Mouse (Mus musculus) Muller cell, postnatal 12 days (primary cell): ENCODE results near the gene 5730596B20Rik.

Source experiments
- DNase-seq: peaks from one replicate; pipeline ENCODE4 v3.0.0-alpha.2; 2015; ENCODE audit errors: inconsistent ontology term

5730596B20Rik gene

GRCm38 (mm10) chr6:52212556-52213118 lies 35.3 kb downstream of the 5730596B20Rik start:
- DNase-seq, result no peak

GRCm38 (mm10) chr6:52213119-52213986 lies 36.1 kb downstream of the 5730596B20Rik start, which contains the start of the genes Hoxa3 and Gm28308:
Gene Hoxa3 (minus strand): TSS chr6:52213336.
Gene Gm28308 (minus strand): TSS chr6:52213339.
- DNase-seq, result no peak

GRCm38 (mm10) chr6:52214271-52214670 lies 37.0 kb downstream of the 5730596B20Rik start:
- DNase-seq, result no peak

GRCm38 (mm10) chr6:52215070-52215469 lies 37.8 kb downstream of the 5730596B20Rik start:
- DNase-seq, result no peak

- DNase-seq, result no peak
These were observed 38.7 kb downstream of the 5730596B20Rik start for GRCm38 (mm10) chr6:52215771-52216535.

- no peak for DNase-seq
These were observed 39.6 kb downstream of the 5730596B20Rik start for GRCm38 (mm10) chr6:52216691-52217458.

GRCm38 (mm10) chr6:52217459-52217768 lies 40.1 kb downstream of the 5730596B20Rik start:
- no peak for DNase-seq

GRCm38 (mm10) chr6:52217895-52218642 lies 40.8 kb downstream of the 5730596B20Rik start:
- no peak for DNase-seq

GRCm38 (mm10) chr6:52218643-52219215 lies 41.4 kb downstream of the 5730596B20Rik start:
- DNase-seq, result no peak

GRCm38 (mm10) chr6:52219234-52219942 lies 42.1 kb downstream of the 5730596B20Rik start:
- DNase-seq, result no peak

GRCm38 (mm10) chr6:52220003-52220864 lies 42.9 kb downstream of the 5730596B20Rik start:
- DNase-seq, result no peak

- no peak for DNase-seq
These were observed 43.6 kb downstream of the 5730596B20Rik start for GRCm38 (mm10) chr6:52220865-52221310.

- peak; percentile 67 for DNase-seq
These were observed 44.2 kb downstream of the 5730596B20Rik start, which contains the start of gene Hoxa7 for GRCm38 (mm10) chr6:52221337-52221992. Gene Hoxa7 (minus strand): TSS chr6:52221854.

GRCm38 (mm10) chr6:52221993-52222685 lies 44.8 kb downstream of the 5730596B20Rik start:
- DNase-seq, result no peak

- no peak for DNase-seq
These were observed 45.4 kb downstream of the 5730596B20Rik start for GRCm38 (mm10) chr6:52222729-52223128.

GRCm38 (mm10) chr6:52223939-52224760 lies 46.9 kb downstream of the 5730596B20Rik start:
- no peak for DNase-seq
